Mouse (Mus musculus): ENCODE measurements around the gene Mrps6. TPM values are rescaled to one million over a fixed set of nuclear protein-coding genes. Genes with fewer than 3 reads are reported as not detected.

The Mrps6 gene
- polyA plus RNA-seq (2015; fragmentation: Nextera tagmentation; extraction: Ambion mirVana), result 194 and 196 TPM in 2 replicates

GRCm38 (mm10) chr16:92057852-92058643 is at the start of gene Mrps6, which contains the start of the genes Gm49711 and Slc5a3:
Mrps6 (plus strand) TSS chr16:92058270.
Gm49711 (plus strand) TSS chr16:92058316.
Slc5a3 (plus strand) TSS chr16:92058322.
- peaks cover 8% of the 10 kb centered on the region for H3K36me3 ChIP-seq (ENCODE audit: control insufficient read depth, insufficient read depth, low read length)
- H3K9me3 ChIP-seq (ENCODE audit: control insufficient read depth, low read length), result no peaks in the 10 kb centered on the region
- peak within 1 kb of the TSS; percentile 98 for H3K4me3 ChIP-seq (ENCODE audit: low read length)
- H3K9ac ChIP-seq (ENCODE audit: low read depth, low read length), result peak within 1 kb of the TSS; percentile 94
- under 1% methylated on average over 72 of the region's 99 CpGs for WGBS
- H3K27me3 ChIP-seq (replicated peaks; ENCODE audit: control insufficient read depth, insufficient read depth, low read length), result no peaks in the 10 kb centered on the region
- H3K4me1 ChIP-seq (ENCODE audit: control insufficient read depth, insufficient read depth, low read depth, low read length), result peaks cover 29% of the 10 kb centered on the region
- H3K27ac ChIP-seq (ENCODE audit: low read depth, low read length), result peak within 1 kb of the TSS; percentile 95
- peak within 1 kb of the TSS; percentile 89 for H3K4me2 ChIP-seq (ENCODE audit: low read length)
- peak; percentile 96 for ATAC-seq

GRCm38 (mm10) chr16:92009586-92009985 is 48.5 kb upstream of the Mrps6 start:
- Histone ChIP-seq H3K9me3 (ENCODE audit: control insufficient read depth, low read length) (0 out of 2 replicates have a peak, but pooled peaks cover 3% of the 10 kb centered on the region), H3K27ac (ENCODE audit: low read depth, low read length) (no peak overlapping the region), H3K27me3 (replicated peaks; ENCODE audit: control insufficient read depth, insufficient read depth, low read length) (no peaks in the 10 kb centered on the region), H3K9ac (ENCODE audit: low read depth, low read length) (no peak overlapping the region), H3K4me2 (ENCODE audit: low read length) (no peak overlapping the region), H3K4me3 (ENCODE audit: low read length) (no peak overlapping the region), H3K36me3 (ENCODE audit: control insufficient read depth, insufficient read depth, low read length) (no peaks in the 10 kb centered on the region), H3K4me1 (ENCODE audit: control insufficient read depth, insufficient read depth, low read depth, low read length) (no peaks in the 10 kb centered on the region)
- ATAC-seq, result no peak
- 87% methylated on average over 2 of the region's 2 CpGs for WGBS

- ATAC-seq, result no peak
Observed at GRCm38 (mm10) chr16:92016792-92017191, 41.3 kb upstream of the Mrps6 start.

GRCm38 (mm10) chr16:92019141-92020118 is 38.6 kb upstream of the Mrps6 start:
- 6% methylated on average over 26 of the region's 26 CpGs for WGBS
- H3K9ac ChIP-seq (ENCODE audit: low read depth, low read length), result peak overlapping the region; percentile 65
- H3K9me3 ChIP-seq (ENCODE audit: control insufficient read depth, low read length), result no peaks in the 10 kb centered on the region
- no peaks in the 10 kb centered on the region for H3K36me3 ChIP-seq (ENCODE audit: control insufficient read depth, insufficient read depth, low read length)
- peak overlapping the region; percentile 68 for H3K27ac ChIP-seq (ENCODE audit: low read depth, low read length)
- H3K27me3 ChIP-seq (replicated peaks; ENCODE audit: control insufficient read depth, insufficient read depth, low read length), result no peaks in the 10 kb centered on the region
- peaks cover 5% of the 10 kb centered on the region for H3K4me1 ChIP-seq (ENCODE audit: control insufficient read depth, insufficient read depth, low read depth, low read length)
- ATAC-seq, result peak; percentile 80
- H3K4me2 ChIP-seq (ENCODE audit: low read length), result peak overlapping the region; percentile 79
- peak overlapping the region; percentile 43 for H3K4me3 ChIP-seq (ENCODE audit: low read length)

More at GRCm38 (mm10) chr16:92016792-92017191, 41.3 kb upstream of the Mrps6 start:
- Histone ChIP-seq H3K4me1 (ENCODE audit: control insufficient read depth, insufficient read depth, low read depth, low read length) (peaks cover 5% of the 10 kb centered on the region), H3K27me3 (replicated peaks; ENCODE audit: control insufficient read depth, insufficient read depth, low read length) (no peaks in the 10 kb centered on the region), H3K4me2 (ENCODE audit: low read length) (no peak overlapping the region), H3K9ac (ENCODE audit: low read depth, low read length) (no peak overlapping the region), H3K4me3 (ENCODE audit: low read length) (no peak overlapping the region), H3K27ac (ENCODE audit: low read depth, low read length) (no peak overlapping the region), H3K9me3 (ENCODE audit: control insufficient read depth, low read length) (no peaks in the 10 kb centered on the region), H3K36me3 (ENCODE audit: control insufficient read depth, insufficient read depth, low read length) (no peaks in the 10 kb centered on the region)
- WGBS, result 88% methylated on average over 8 of the region's 8 CpGs

GRCm38 (mm10) chr16:92021656-92022400 is 36.2 kb upstream of the Mrps6 start:
- Histone ChIP-seq H3K9ac (ENCODE audit: low read depth, low read length) (no peak overlapping the region), H3K4me1 (ENCODE audit: control insufficient read depth, insufficient read depth, low read depth, low read length) (peaks cover 5% of the 10 kb centered on the region), H3K36me3 (ENCODE audit: control insufficient read depth, insufficient read depth, low read length) (no peaks in the 10 kb centered on the region), H3K27ac (ENCODE audit: low read depth, low read length) (no peak overlapping the region), H3K4me3 (ENCODE audit: low read length) (no peak overlapping the region), H3K4me2 (ENCODE audit: low read length) (no peak overlapping the region), H3K9me3 (ENCODE audit: control insufficient read depth, low read length) (no peaks in the 10 kb centered on the region), H3K27me3 (replicated peaks; ENCODE audit: control insufficient read depth, insufficient read depth, low read length) (no peaks in the 10 kb centered on the region)
- 84% methylated on average over 12 of the region's 12 CpGs for WGBS
- ATAC-seq, result no peak

- Histone ChIP-seq H3K4me2 (ENCODE audit: low read length) (no peak overlapping the region), H3K4me3 (ENCODE audit: low read length) (no peak overlapping the region), H3K4me1 (ENCODE audit: control insufficient read depth, insufficient read depth, low read depth, low read length) (peaks cover 5% of the 10 kb centered on the region), H3K36me3 (ENCODE audit: control insufficient read depth, insufficient read depth, low read length) (no peaks in the 10 kb centered on the region), H3K27ac (ENCODE audit: low read depth, low read length) (no peak overlapping the region), H3K27me3 (replicated peaks; ENCODE audit: control insufficient read depth, insufficient read depth, low read length) (no peaks in the 10 kb centered on the region), H3K9me3 (ENCODE audit: control insufficient read depth, low read length) (no peaks in the 10 kb centered on the region), H3K9ac (ENCODE audit: low read depth, low read length) (no peak overlapping the region)
- 70% methylated on average over 20 of the region's 20 CpGs for WGBS
- no peak for ATAC-seq
Observed at GRCm38 (mm10) chr16:92022494-92023283, 35.4 kb upstream of the Mrps6 start.

- H3K9ac ChIP-seq (ENCODE audit: low read depth, low read length), result no peak overlapping the region
- no peak for ATAC-seq
- H3K4me2 ChIP-seq (ENCODE audit: low read length), result no peak overlapping the region
- H3K4me3 ChIP-seq (ENCODE audit: low read length), result no peak overlapping the region
- H3K9me3 ChIP-seq (ENCODE audit: control insufficient read depth, low read length), result 0 out of 2 replicates have a peak, but pooled peaks cover 2% of the 10 kb centered on the region
- no peaks in the 10 kb centered on the region for H3K27me3 ChIP-seq (replicated peaks; ENCODE audit: control insufficient read depth, insufficient read depth, low read length)
- no peaks in the 10 kb centered on the region for H3K4me1 ChIP-seq (ENCODE audit: control insufficient read depth, insufficient read depth, low read depth, low read length)
- no peak overlapping the region for H3K27ac ChIP-seq (ENCODE audit: low read depth, low read length)
- no peaks in the 10 kb centered on the region for H3K36me3 ChIP-seq (ENCODE audit: control insufficient read depth, insufficient read depth, low read length)
- WGBS, result 81% methylated on average over 3 of the region's 3 CpGs
Observed at GRCm38 (mm10) chr16:92033286-92033685, 24.8 kb upstream of the Mrps6 start.

- no peak for ATAC-seq
- 0 out of 2 replicates have a peak, but pooled peaks cover 2% of the 10 kb centered on the region for H3K9me3 ChIP-seq (ENCODE audit: control insufficient read depth, low read length)
- no peak overlapping the region for H3K4me2 ChIP-seq (ENCODE audit: low read length)
- H3K27ac ChIP-seq (ENCODE audit: low read depth, low read length), result no peak overlapping the region
- H3K9ac ChIP-seq (ENCODE audit: low read depth, low read length), result no peak overlapping the region
- H3K4me1 ChIP-seq (ENCODE audit: control insufficient read depth, insufficient read depth, low read depth, low read length), result no peaks in the 10 kb centered on the region
- no peaks in the 10 kb centered on the region for H3K27me3 ChIP-seq (replicated peaks; ENCODE audit: control insufficient read depth, insufficient read depth, low read length)
- no peak overlapping the region for H3K4me3 ChIP-seq (ENCODE audit: low read length)
- H3K36me3 ChIP-seq (ENCODE audit: control insufficient read depth, insufficient read depth, low read length), result no peaks in the 10 kb centered on the region
- 80% methylated on average over 5 of the region's 5 CpGs for WGBS
Observed at GRCm38 (mm10) chr16:92034676-92035075, 23.4 kb upstream of the Mrps6 start.
